Mouse (Mus musculus) megakaryocyte-erythroid progenitor cell, adult 5-6 weeks (primary cell): ENCODE measurements around the gene Spen. TPM values are rescaled to one million over a fixed set of nuclear protein-coding genes. Genes with fewer than 3 reads are reported as not detected.
"Not testable (repeated sequence)": the region's sequence is repeated elsewhere in the genome, so short reads cannot be mapped to it uniquely, and the experiment has no call there.

Experiments used
- ATAC-seq: replicated peaks from 2 replicates; pipeline ENCODE4 v1.8.0; 2016; ENCODE audit warnings: mild to moderate bottlenecking, inconsistent platforms; ENCODE audit not compliant: severe bottlenecking, poor library complexity, low FRiP score, low TSS enrichment
- total RNA-seq, 2 experiments: library from RNA; stranded (forward) in 1 of 2; stranded (reverse) in 1 of 2; fragments of 200-1000, 215-1000 nt in 1 of 2; fragments of >200 nt in 1 of 2; fragmentation: Nextera tagmentation in 1 of 2; gene quantifications; 2 replicates each; pipeline ENCODE4 v1.2.3; 2014 to 2017

Spen gene
- total RNA-seq, 2 experiments from 2014 or later = 40.5 to 64.2 TPM

DNA sequence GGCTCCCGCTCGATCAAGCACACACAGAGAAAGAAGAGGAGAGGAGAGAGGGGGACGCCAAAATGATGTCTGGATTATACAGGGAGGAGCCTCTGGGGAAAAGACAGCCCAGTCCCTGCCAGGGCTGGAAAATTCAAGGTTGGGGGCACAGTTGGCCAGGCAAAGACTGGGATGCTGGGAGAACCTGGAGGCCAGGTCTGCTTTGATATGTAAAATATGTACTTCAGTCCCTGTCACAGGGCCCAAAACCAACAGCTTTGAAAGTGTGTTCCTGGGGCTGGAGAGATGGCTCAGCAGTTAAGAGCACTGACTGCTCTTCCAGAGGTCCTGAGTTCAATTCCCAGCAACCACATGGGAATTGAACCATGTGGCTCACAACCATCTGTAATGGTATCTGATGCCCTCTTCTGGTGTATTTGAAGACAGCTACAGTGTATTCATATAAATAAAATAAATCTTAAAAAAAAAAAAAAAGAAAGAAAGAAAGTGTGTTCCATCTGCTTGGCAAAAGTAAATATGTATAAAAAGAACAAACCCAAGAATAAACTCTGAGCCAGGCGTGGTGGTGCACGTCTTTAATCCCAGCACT lies 23.0 kb upstream of the Spen start:
- not testable (repeated sequence) for ATAC-seq

- peak; percentile 80 for ATAC-seq
Observed at GRCm38 (mm10) chr4:141559898-141560263, 21.5 kb upstream of the Spen start.

- ATAC-seq = peak; percentile 76
Observed at GRCm38 (mm10) chr4:141559131-141559897, 20.9 kb upstream of the Spen start.

- peak; percentile 25 for ATAC-seq
Observed at GRCm38 (mm10) chr4:141558658-141559057, 20.3 kb upstream of the Spen start.

- ATAC-seq = not testable (repeated sequence)
Observed at GRCm38 (mm10) chr4:141556163-141556562, 17.8 kb upstream of the Spen start.

GRCm38 (mm10) chr4:141554255-141554865 lies 16.0 kb upstream of the Spen start:
- not testable (repeated sequence) for ATAC-seq

GRCm38 (mm10) chr4:141552484-141552883 lies 14.1 kb upstream of the Spen start:
- peak; percentile 88 for ATAC-seq

GRCm38 (mm10) chr4:141547299-141547698 lies 8.9 kb upstream of the Spen start:
- ATAC-seq = no peak

DNA sequence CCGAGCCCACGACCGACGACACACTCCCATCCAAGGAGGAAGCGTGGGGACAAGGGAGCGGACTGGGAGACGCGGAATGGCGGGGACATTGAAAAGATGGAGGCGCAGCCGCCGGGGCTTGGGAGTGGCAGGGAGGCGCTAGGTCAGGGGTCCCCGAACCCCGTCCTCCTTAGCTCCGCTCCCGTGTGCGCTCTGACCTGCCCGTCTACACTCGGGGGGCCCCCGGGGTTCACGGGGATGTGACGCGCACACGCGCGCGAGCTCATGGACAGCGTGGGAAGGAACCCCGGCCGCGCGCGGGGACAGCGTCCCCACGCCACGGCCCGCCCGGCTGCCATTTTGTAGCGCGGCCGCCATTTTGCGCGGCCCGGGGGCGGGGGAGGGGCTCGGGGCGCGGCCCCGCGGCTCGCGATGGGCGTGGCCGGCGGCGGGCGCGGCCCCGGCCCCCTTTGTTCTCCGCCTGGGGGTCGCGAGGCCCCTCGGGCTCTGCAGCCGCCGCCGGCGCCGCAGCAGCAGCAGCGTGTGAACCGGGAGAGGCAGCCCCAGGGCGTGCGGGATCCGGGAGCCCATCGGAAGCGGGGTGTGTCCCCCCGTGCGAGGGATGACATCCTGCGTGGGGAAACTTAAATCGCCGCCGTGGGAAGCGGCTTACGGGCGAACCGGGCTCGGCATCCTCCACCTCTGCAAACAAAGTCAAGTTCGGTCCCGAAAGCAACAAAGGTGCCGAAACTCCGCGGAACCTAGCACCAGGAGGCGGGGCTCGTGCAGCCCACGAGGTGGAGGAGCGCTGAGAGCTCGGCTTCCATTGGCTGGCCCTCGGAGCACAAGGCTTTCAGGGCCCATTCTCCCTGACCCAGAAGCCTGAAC lies 8.2 kb upstream of the Spen start:
- ATAC-seq = peak; percentile 85

DNA sequence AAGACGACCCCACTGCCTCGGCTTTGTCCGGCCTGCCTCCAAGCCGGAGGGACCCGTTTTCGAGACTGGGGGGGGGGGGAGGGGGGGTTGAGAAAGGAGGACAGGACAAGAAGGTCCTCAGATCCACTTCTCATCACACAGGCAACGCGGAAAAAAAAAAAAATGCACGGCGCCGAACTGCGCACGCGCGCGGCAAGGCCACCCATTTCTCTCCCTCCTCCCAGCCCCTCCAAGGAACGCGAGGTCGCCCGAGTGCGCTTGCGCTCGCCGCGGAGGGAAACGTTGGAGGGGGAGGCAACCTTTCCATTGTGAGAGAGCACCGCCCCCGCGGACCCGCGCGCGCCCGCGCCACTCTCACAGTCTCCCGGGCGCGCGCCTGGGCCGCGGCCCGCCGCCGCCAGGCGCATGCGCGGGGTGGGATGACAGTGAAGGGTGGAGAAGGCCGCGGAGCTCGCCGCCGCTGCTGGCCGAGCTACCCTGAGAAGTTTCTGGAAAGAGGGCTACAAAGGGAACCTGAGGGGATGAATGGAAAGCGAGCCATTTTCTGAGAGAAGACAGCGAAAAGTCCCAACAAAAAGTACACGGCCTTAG lies 7.4 kb upstream of the Spen start:
- ATAC-seq = peak; percentile 85

DNA sequence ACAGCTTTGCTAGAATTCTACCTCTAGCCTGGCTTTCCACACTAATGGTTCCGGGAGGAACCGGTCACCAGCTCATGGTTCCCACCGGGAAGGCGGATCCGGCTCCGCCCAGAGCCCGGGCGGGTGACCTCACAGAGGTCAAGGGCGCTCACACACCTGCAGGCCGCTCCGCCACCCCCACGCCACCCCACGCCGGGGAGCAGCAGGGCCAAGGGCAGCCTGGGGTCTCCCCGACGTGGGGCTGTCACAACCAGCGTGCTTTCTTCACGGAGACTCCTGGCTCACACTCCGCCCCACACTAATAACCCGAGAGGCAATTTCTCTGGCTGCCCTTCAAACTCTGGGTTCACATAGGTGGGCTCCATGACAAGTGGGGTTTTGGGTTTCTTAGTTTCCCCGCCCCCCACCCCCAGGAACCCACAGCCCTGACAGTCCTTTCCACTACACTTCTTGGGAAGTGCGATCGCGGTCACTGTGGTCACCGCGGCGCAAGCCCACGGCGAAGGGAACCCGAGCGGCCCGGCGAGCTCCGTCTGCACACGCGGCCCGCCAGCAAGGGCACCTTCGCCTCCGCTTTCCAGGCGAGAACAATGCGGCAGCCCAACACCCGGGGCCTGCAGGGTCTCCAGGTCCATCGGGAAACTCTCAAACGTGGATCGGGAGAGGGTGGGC lies 6.8 kb upstream of the Spen start:
- peak; percentile 16 for ATAC-seq

DNA sequence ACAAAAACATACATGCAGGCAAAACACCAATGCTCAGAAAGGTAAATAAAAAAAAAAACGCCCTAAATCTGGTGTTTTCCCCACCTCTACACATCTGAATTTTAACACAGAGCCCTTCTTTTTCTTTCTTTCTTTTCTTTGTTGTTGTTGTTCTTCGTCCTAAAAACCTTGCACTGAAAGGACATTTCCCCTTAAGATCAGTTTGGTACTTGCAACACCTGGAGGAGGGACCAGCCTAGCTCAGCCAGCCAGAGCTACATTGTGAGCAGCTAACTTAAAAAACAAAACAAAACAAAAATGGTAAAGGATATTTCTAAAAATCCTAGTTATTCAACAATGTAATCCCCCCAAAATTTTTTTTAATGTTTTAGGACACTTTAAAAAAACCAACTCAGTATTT lies 6.1 kb upstream of the Spen start:
- ATAC-seq = no peak

GRCm38 (mm10) chr4:141543593-141543992 lies 5.2 kb upstream of the Spen start:
- ATAC-seq = no peak

DNA sequence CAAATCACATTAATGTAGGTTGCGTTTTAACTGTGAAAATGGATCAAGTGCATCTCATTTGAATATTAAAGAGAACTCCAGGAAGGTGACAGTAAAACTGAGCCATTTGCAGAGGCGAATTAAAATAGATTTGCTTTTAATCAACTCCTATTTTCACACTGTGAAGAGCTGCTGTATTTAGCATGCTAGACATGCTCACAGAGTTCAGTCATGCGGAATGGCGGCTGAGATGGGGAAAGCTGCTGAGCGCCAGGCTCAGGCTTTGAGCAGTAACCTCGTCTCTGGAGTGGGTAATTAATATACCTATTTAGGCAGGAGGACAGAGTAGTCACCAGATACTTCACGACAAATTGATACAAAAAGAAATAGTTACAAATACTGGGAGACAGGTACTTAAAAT lies 3.5 kb upstream of the Spen start:
- no peak for ATAC-seq

DNA sequence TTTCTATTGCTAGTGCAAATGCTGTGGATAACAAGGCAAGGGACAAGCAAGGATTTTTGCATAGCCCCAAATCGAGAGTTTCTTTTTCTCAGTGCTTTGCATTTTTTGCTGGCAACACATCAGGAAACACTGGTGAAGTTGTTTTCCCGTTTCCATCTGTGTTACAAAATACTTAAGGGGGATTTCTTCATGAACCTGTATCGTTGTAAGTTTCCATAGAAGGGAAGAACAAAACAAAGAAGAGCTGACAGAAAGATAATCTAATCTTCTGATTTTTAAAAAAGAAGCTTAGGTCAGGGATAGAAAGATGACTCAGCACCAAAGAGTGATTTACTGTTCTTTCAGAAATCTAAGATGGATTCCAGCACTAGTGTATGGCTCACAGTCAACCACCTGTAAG lies 2.4 kb upstream of the Spen start:
- ATAC-seq = no peak

DNA sequence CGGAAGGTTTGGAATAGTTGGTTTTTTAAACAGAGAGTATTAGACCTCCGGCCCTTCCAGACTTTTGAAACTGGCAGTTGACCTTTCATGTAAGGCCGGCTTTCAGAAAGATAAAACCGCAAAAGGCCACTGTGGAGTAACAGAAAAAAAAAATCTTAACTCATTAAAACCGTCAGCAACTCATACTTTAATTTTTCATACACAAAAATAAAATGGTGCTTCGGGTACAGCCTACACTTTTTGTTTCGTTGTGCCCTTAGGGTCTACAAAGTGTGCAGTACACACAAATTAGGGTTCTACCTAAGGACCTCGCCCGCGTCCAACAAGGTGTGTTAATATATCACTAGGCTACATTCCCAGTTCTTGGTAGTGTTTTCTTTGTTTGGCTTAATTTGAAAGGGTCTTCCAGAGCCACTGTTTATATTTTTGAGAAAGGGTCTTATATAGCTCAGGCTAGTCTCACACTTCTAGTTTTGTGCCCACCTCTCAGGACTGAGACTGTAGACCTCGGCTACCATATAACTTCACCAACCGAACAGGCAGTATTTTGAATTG lies 893 bp upstream of the Spen start:
- no peak for ATAC-seq

DNA sequence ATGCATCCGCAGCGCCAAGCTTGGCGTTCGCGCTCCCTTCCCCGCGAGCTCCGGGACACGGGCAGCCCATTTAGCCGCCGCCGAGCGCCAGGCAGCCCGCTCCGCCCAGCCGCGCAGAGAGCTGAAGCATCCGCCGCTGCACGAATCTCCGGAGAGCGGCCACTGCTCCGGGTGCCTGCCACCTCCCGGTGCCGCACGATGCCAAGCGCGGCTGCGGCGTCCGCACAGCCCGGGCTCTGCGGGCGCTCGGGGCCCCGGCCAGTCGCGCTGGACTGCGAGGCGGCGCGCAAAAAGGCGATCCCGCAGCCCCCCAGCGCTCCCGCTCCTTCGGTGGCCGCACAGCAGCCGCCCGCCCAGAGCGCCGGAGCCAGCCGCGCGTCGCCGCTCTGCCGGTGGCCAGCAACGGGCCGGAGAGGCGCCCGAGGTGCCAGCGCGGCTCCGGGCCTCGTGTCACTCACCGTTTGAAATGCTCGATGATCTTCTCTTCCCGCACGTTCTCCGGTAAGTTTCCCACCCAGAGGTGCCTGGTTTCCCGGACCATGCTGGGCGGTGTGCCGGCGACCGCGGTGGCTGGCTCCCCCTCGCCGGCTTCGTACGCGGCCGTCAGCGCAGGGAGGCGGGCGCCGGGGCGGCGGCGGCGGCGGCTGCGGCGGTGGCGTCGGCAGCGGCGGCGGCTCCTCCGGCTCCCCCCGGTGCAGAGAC lies 540 bp downstream of the Spen start:
- ATAC-seq = no peak

DNA sequence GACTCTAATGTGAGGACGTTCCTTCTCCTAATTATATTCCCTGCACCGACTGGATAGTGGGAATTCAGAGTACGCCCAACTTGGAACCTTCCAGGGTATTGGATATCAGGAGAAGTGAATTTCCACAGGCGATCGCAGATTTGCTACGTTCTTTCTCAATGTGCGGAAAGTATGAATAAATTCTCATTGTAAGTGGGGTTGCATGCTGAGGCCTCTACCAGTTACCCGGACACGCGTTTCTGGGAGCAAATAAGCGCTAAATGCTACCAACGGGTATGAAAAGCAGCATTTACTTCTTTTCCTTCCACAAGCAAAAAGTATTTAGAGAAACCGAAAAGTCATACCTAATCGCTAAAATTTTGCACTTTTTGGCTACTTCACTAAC lies 1.2 kb downstream of the Spen start:
- no peak for ATAC-seq
